Mouse (Mus musculus) brain, embryonic 14.5 days (tissue): ENCODE measurements around the gene B3gnt8. TPM values are rescaled to one million over a fixed set of nuclear protein-coding genes. Genes with fewer than 3 reads are reported as not detected.

ENCODE experiments used
- DNase-seq: peaks from one replicate; pipeline ENCODE4 v3.0.0-alpha.2; 2011; ENCODE audit warnings: low read depth
- CTCF ChIP-seq: fragments of 200-500 bp; IDR thresholded peaks from 2 replicates; pipeline ENCODE4 v1.5.1; 2012; ENCODE audit warnings: inconsistent platforms, mild to moderate bottlenecking, moderate library complexity, borderline replicate concordance; ENCODE audit not compliant: insufficient read depth, insufficient read length; ENCODE audit errors: extremely low read depth
- POLR2A ChIP-seq: fragments of 200-500 bp; IDR thresholded peaks from 2 replicates; pipeline ENCODE4 v1.6.1; 2012; ENCODE audit warnings: mild to moderate bottlenecking, inconsistent platforms, borderline replicate concordance; ENCODE audit not compliant: poor library complexity, insufficient read depth, insufficient read length, severe bottlenecking; ENCODE audit errors: extremely low read depth
- polyA plus RNA-seq: library from polyadenylated mRNA; depleted of rRNA; stranded (reverse); fragments of >200 nt; gene quantifications from 2 replicates; pipeline ENCODE4 v1.2.3, GENCODE M21; 2012

Gene B3gnt8
- polyA plus RNA-seq, 1 experiment, result 0.78 TPM

GRCm38 (mm10) chr7:25647574-25648123 is 21.2 kb downstream of the B3gnt8 start:
- DNase-seq, result no peak
- no peak for TF ChIP-seq CTCF
- no peak for TF ChIP-seq POLR2A

GRCm38 (mm10) chr7:25649839-25650238 is 23.4 kb downstream of the B3gnt8 start:
- no peak for TF ChIP-seq CTCF
- TF ChIP-seq POLR2A, result no peak
- DNase-seq, result no peak

- TF ChIP-seq POLR2A (no peak), CTCF (no peak)
- DNase-seq, result no peak
Measured at GRCm38 (mm10) chr7:25651281-25651680, 24.8 kb downstream of the B3gnt8 start.

GRCm38 (mm10) chr7:25652244-25652759 is 25.8 kb downstream of the B3gnt8 start:
- no peak for TF ChIP-seq CTCF
- TF ChIP-seq POLR2A, result no peak
- DNase-seq, result no peak

GRCm38 (mm10) chr7:25655601-25656428 is 29.4 kb downstream of the B3gnt8 start:
- TF ChIP-seq POLR2A (no peak), CTCF (no peak)
- no peak for DNase-seq

GRCm38 (mm10) chr7:25657785-25658184 is 31.3 kb downstream of the B3gnt8 start:
- no peak for TF ChIP-seq POLR2A
- TF ChIP-seq CTCF, result no peak
- DNase-seq, result no peak

- TF ChIP-seq CTCF (no peak), POLR2A (peak; percentile 59; the same call in 1 of the 2 replicates)
- DNase-seq, result peak; percentile 100
Measured at GRCm38 (mm10) chr7:25658657-25659472, 32.4 kb downstream of the B3gnt8 start, which contains the start of the genes Bckdha and Exosc5. Bckdha (minus strand) TSS chr7:25658981. Exosc5 (plus strand) TSS chr7:25659164.

- no peak for DNase-seq
- TF ChIP-seq CTCF (no peak), POLR2A (no peak)
Measured at GRCm38 (mm10) chr7:25666381-25666780, 39.9 kb downstream of the B3gnt8 start.

GRCm38 (mm10) chr7:25669158-25669557 is 42.7 kb downstream of the B3gnt8 start:
- no peak for TF ChIP-seq POLR2A
- TF ChIP-seq CTCF, result no peak

GRCm38 (mm10) chr7:25669631-25670030 is 43.2 kb downstream of the B3gnt8 start:
- TF ChIP-seq POLR2A (no peak), CTCF (no peak)

More at GRCm38 (mm10) chr7:25669158-25669557, 42.7 kb downstream of the B3gnt8 start:
- no peak for DNase-seq

GRCm38 (mm10) chr7:25670096-25670495 is 43.6 kb downstream of the B3gnt8 start:
- TF ChIP-seq POLR2A (no peak), CTCF (no peak)
- no peak for DNase-seq

More at GRCm38 (mm10) chr7:25669631-25670030, 43.2 kb downstream of the B3gnt8 start:
- DNase-seq, result no peak
